Mouse (Mus musculus) embryo, embryonic 11 days (tissue): ENCODE data around the gene Lsm11.

Experiments
- DNase-seq: peaks from one replicate; pipeline ENCODE4 v3.0.0-alpha.2; 2015

Gene Lsm11

GRCm38 (mm10) chr11:45944643-45945156, at the start of gene Lsm11:
Lsm11 (minus strand) TSS chr11:45944935.
- DNase-seq = peak; percentile 94

DNA sequence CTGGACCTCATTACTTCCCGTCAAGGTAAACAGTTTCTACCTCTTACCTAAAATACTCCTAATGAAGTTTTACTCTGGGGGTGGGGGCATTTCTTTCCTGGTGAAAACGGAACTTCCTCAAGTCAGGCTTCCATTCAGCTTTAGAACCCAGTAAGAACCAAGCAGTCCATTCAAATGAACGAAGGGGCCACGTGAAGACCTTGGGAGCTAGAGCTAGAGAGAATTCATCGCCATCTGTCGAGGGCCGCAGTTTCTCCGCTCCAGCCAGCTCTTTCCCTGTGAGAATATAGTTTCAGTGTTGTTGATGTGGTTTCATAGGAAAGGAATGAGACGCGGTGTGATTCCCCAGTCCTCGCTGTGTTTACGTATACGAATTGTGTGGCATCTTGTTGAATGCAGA, 47.4 kb upstream of the Lsm11 start:
- DNase-seq = no peak

DNA sequence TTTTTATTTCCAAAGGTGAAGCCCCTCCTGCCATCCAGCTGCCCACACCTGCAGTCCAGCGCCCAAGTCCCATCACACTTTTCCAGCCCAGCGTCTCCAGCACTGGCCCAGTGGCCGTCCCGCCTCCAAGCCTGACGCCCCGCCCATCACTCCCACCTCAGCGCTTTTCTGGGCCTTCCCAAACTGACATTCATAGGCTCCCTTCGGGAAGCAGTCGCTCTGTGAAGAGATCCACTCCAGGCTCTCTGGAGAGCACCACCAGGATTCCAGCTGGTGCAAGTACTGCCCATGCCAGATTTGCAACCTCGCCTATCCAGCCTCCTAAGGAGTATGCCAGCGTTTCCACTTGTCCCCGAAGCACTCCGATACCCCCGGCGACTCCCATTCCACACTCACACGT, 46.9 kb upstream of the Lsm11 start:
- peak; percentile 64 for DNase-seq

DNA sequence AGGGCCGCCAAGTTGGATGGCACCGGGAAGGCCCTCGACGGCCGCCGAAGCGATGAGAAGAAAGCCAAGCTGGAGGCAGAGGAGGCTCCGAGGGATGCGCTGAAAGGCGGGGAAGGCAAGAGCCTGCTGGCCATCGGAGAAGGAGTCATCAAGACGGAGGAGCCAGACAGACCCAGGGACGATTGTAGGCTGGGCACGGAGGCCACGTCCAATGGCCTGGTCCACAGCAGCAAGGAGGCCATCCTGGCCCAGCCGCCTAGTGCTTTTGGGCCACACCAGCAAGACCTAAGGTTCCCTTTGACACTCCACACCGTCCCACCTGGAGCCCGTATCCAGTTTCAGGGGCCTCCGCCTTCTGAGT, 36.1 kb upstream of the Lsm11 start:
- DNase-seq = no peak

GRCm38 (mm10) chr11:45979946-45980892, 35.5 kb upstream of the Lsm11 start, which contains the start of gene Sox30:
Sox30 (plus strand) TSS chr11:45980310.
- DNase-seq = peak; percentile 83

DNA sequence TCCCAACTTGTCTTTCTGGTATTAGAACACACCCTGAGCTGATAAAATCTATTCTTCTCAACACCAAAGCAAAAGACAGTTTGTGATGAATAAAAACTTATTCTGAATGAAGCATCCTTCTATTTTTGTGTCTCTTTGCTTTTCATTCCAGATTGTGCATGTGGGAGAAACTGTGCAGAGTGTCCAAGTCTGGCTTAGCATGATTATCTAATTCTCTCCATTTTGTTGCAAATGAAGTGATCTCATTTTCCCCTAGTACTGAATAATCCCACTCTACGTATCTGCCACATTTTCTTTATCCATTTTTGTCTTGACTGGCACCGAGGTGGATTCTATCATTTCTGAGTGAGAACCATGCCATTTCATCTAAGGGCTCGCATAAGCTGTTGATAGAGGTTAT, 31.3 kb upstream of the Lsm11 start:
- no peak for DNase-seq

GRCm38 (mm10) chr11:45974466-45974865, 29.7 kb upstream of the Lsm11 start:
- no peak for DNase-seq

GRCm38 (mm10) chr11:45973635-45974034, 28.9 kb upstream of the Lsm11 start:
- no peak for DNase-seq

GRCm38 (mm10) chr11:45968466-45968865, 23.7 kb upstream of the Lsm11 start:
- no peak for DNase-seq

DNA sequence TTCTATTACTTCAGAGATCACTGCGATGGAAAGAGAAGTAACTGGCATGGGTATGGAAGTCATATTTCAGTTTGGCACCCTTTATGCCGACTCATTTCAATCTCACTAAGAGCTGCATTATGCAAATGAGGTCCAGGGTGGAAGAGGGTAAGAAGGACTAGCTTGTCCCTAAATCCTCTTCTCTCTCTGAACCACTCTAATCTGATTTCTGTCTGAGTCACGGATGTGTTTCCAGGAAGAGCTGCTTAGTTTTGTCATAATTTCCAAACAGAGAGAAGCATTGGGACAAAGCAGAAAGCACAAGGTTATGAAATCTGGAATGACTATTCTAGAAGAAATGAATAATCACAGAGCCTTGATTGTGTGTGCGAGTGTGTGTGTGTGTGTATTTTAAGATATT, 22.2 kb upstream of the Lsm11 start:
- no peak for DNase-seq

DNA sequence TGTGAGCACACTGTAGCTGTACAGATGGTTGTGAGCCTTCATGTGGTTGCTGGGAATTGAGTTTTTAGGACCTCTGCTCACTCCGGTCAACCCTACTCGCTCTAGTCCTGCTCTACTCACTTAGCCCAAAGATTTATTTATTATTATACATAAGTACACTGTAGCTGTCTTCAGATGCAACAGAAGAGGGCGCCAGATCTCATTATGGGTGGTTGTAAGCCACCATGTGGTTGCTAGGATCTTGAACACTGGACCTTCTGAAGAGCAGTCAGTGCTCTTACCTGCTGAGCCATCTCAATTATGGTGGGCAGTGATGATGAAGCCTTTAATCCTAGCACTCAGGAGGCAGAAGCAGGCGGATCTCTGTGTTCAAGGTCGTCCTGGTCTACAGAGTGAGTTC, 15.3 kb upstream of the Lsm11 start:
- DNase-seq = no peak

- peak; percentile 48 for DNase-seq
Measured at GRCm38 (mm10) chr11:45959598-45959997, 14.9 kb upstream of the Lsm11 start.

DNA sequence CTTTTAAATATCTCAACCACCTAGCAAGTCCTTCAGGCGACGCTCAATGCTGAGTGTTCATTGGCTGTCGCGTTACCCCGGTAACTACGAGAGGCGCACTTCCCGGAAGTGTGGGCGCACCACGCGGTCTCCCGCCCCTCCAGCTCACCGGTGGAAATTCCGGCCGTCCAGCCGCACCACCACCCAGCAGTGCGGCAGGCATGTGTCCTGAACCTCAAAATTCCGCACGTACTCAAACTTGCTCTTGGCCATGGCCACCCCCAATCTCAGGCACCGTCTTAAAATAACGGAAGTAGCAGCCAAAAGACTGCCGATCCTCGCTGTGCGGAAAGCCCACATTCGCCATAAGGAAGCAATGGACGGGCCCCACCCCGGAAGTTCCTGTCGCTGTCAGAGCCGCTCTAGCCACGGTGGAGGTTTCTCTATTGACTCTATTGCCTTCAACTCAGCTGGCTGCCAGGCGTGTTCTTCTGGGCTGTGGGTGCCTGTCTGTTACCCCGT, 10.4 kb upstream of the Lsm11 start, which contains the start of gene Thg1l:
Gene Thg1l, minus strand, starts transcription at position 368 of the 501 bp plus-strand sequence.
- peak; percentile 95 for DNase-seq

- no peak for DNase-seq
Measured at GRCm38 (mm10) chr11:45947491-45947890, 2.8 kb upstream of the Lsm11 start.

- no peak for DNase-seq
Measured at GRCm38 (mm10) chr11:45946796-45947195, 2.1 kb upstream of the Lsm11 start.

GRCm38 (mm10) chr11:45943891-45944642, 668 bp downstream of the Lsm11 start:
- peak; percentile 28 for DNase-seq

GRCm38 (mm10) chr11:45943108-45943705, 1.5 kb downstream of the Lsm11 start:
- DNase-seq = no peak

GRCm38 (mm10) chr11:45942281-45942680, 2.5 kb downstream of the Lsm11 start:
- no peak for DNase-seq

- no peak for DNase-seq
Measured at GRCm38 (mm10) chr11:45938917-45939316, 5.8 kb downstream of the Lsm11 start.

DNA sequence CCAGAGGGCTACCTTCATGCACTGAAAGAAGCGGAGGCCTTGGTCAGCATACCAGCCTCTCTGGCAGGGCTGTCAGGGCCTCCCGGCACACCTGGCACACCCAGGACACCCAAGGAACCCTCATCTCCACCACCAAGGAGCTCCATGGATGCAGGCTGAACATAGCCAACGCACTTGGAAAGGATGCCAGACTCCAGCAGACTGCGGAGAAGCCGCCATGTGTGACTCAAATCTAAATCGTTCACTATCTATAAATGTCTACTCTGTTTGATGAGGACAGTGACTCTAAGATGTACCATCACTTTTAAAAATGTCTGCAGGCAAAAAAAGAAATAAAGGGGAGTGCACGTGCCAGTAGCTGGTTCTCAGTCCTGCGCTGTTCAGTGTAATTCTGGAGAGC, 7.3 kb downstream of the Lsm11 start:
- no peak for DNase-seq

DNA sequence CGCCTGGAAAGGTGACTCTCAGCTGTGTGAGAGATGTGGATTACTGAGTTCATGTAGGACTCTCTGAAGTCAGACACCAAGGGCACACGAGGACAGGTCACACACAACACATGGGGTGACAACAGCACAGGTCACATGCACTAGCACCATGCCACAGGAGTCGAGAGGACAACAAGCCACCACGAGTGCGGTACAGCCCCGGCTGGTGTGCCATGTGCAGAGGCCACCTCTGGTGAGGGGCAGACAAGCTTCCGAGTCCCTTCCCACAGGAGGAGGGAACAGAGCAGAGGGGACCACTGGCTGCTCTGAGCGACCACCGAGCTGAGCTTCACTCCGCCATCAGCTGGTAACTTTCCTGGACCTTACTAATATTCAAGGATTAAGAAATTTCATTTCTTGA, 12.0 kb downstream of the Lsm11 start:
- DNase-seq = no peak

- DNase-seq = no peak
Measured at GRCm38 (mm10) chr11:45929541-45929940, 15.2 kb downstream of the Lsm11 start.

GRCm38 (mm10) chr11:45927456-45927855, 17.3 kb downstream of the Lsm11 start:
- no peak for DNase-seq
